Mouse (Mus musculus) neural tube, embryonic 12.5 days (tissue): ENCODE measurements around the gene Zfp618. TPM values are rescaled to one million over a fixed set of nuclear protein-coding genes. Genes with fewer than 3 reads are reported as not detected.
A peak's percentile ranks its signal among the peaks of the same experiment; 100 is the strongest.

Experiments used
- ATAC-seq: fragments of 200-750 bp; cut with Nextera tagmentation; 2 replicates; pipeline ENCODE4 v1.8.0; 2017; ENCODE audit warnings: low read depth, mild to moderate bottlenecking, moderate TSS enrichment, moderate library complexity; ENCODE audit not compliant: low FRiP score
- H3K27ac ChIP-seq: fragments of 300-500 bp; sonication (generic); 2 replicates; pipeline ENCODE4 v1.5.1; 2016
- H3K27me3 ChIP-seq: fragments of 300-500 bp; sonication (generic); replicated peaks from 2 replicates; pipeline ENCODE4 v1.6.1; 2016; ENCODE audit warnings: mild to moderate bottlenecking
- H3K36me3 ChIP-seq: fragments of 300-500 bp; sonication (generic); 2 replicates; pipeline ENCODE4 v1.6.1; 2016; ENCODE audit warnings: mild to moderate bottlenecking
- H3K4me1 ChIP-seq: fragments of 300-500 bp; sonication (generic); 2 replicates; pipeline ENCODE4 v1.6.1; 2016
- H3K4me2 ChIP-seq: fragments of 300-500 bp; sonication (generic); replicated peaks from 2 replicates; pipeline ENCODE4 v1.6.1; 2016; ENCODE audit warnings: mild to moderate bottlenecking
- H3K4me3 ChIP-seq: fragments of 300-500 bp; sonication (generic); 2 replicates; pipeline ENCODE4 v1.5.1; 2016
- H3K9ac ChIP-seq: fragments of 300-500 bp; sonication (generic); 2 replicates; pipeline ENCODE4 v1.6.1; 2016; ENCODE audit warnings: mild to moderate bottlenecking
- H3K9me3 ChIP-seq: fragments of 300-500 bp; sonication (generic); 2 replicates; pipeline ENCODE4 v1.6.1; 2016; ENCODE audit warnings: mild to moderate bottlenecking
- WGBS: fragments of 180-500 bp; shearing (Covaris S2); methylation state at CpG from one replicate; pipeline ENCODE4 v1.1.7; 2016; 5-methylcytosine and 5-hydroxymethylcytosine counted together
- polyA plus RNA-seq: library from polyadenylated mRNA; unstranded; fragments of >200 nt; fragmentation: Nextera tagmentation; extraction: Ambion mirVana; gene quantifications from 2 replicates; pipeline ENCODE4 v1.2.1, GENCODE M21; 2016

Gene Zfp618
- polyA plus RNA-seq, 1 experiment from 2014 or later: 46.7 TPM

DNA sequence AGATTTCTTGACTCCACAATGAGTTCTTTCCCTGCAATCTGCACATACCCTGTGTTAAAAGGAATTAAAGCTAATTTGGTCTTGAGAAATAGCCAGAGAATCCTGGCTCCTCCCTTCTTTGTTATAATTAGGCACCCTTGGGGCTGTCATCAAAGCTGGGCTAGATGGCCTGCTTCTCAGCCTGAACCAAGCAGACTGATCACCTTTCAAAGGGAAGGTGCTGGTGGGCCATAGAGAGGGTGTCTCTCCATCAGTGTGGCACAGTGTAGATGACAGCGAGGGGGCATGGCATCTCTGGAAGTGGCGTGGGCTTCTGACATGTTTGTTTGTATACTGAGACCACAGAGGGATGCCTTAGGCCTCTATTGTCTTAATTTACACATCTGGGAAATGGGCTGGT, 9.5 kb downstream of the Zfp618 start:
- no peak for ATAC-seq
- Histone ChIP-seq H3K4me3 (no peak overlapping the region), H3K4me2 (no peak overlapping the region), H3K9ac (no peak overlapping the region), H3K9me3 (no peaks in the 10 kb centered on the region), H3K27me3 (no peaks in the 10 kb centered on the region), H3K4me1 (peaks cover 39% of the 10 kb centered on the region), H3K27ac (no peak overlapping the region), H3K36me3 (no peaks in the 10 kb centered on the region)
- 88% methylated on average over 2 of the region's 2 CpGs for WGBS

DNA sequence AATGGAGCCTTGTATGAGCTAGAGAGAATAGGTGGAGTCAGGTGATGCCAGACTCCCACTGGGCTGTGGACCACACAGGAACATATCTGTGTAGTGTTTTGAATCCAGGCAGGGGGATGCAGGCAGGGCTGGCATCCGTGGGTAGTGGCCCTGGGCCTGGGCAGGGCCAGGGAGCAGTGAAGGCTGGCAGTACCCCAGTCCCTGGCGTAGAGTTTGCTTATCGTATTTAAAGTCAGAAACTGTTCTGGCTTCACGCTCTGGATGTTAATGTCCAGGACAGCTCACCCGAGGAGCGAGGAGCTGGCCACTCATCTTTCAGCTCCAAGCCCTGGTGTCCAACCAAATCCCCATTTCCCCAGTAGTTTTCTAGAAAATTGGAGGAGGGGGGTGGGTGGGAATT, 10.2 kb downstream of the Zfp618 start:
- no peak overlapping the region for H3K4me3 ChIP-seq
- H3K36me3 ChIP-seq: no peaks in the 10 kb centered on the region
- no peak overlapping the region for H3K9ac ChIP-seq
- peaks cover 35% of the 10 kb centered on the region for H3K4me1 ChIP-seq
- no peak for ATAC-seq
- 89% methylated on average over 6 of the region's 6 CpGs for WGBS
- H3K9me3 ChIP-seq: no peaks in the 10 kb centered on the region
- H3K27ac ChIP-seq: no peak overlapping the region
- H3K4me2 ChIP-seq: no peak overlapping the region
- no peaks in the 10 kb centered on the region for H3K27me3 ChIP-seq

DNA sequence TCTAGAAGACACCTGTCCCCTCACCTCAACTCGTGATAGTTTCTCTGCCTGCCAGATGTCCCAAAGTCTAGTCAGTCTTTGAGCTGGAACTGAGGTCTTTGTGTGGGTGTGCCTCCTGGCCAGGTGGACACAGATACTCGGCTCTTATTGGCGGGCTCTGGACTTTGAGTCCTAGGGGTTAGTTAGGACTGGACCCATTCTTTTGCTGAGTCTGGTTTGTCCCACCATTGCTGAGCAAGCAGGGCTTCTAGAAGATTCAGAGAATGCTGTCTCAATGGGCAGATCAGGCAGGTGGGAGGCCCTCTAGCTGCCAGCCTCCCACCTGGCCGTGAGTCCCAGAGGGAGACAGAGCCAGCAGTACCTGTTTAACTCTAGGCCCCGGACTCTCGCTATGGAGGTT, 12.1 kb downstream of the Zfp618 start:
- H3K27ac ChIP-seq: no peak overlapping the region
- no peaks in the 10 kb centered on the region for H3K9me3 ChIP-seq
- no peak for ATAC-seq
- no peaks in the 10 kb centered on the region for H3K27me3 ChIP-seq
- H3K36me3 ChIP-seq: no peaks in the 10 kb centered on the region
- no peak overlapping the region for H3K4me2 ChIP-seq
- H3K4me1 ChIP-seq: peaks cover 28% of the 10 kb centered on the region
- no peak overlapping the region for H3K9ac ChIP-seq
- H3K4me3 ChIP-seq: no peak overlapping the region
- WGBS: 82% methylated on average over 6 of the region's 6 CpGs

- Histone ChIP-seq H3K36me3 (no peaks in the 10 kb centered on the region), H3K4me2 (no peak overlapping the region), H3K9ac (0 out of 2 replicates have a peak overlapping the region, but pooled peaks have one; percentile 8), H3K27me3 (no peaks in the 10 kb centered on the region), H3K27ac (no peak overlapping the region), H3K4me3 (no peak overlapping the region), H3K9me3 (no peaks in the 10 kb centered on the region), H3K4me1 (peaks cover 25% of the 10 kb centered on the region)
- WGBS: 41% methylated on average over 10 of the region's 10 CpGs
- ATAC-seq: peak; percentile 57; the same call in 1 of the 2 replicates
Observed at GRCm38 (mm10) chr4:62978501-62978911, 13.1 kb downstream of the Zfp618 start.

DNA sequence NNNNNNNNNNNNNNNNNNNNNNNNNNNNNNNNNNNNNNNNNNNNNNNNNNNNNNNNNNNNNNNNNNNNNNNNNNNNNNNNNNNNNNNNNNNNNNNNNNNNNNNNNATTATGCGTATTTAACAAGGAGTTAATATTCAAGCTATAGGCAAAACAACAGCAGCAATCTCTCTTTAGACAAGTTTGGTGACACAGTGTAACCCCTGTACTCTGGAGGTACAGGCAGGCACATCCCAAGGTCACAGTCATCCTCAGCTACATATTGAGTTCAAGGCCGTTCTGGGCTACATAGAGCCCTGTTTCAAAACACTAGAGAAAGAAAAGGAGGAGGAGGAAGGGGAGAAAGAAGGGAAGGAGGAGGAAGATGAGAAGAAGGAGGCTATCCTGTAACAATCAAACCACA, 16.2 kb downstream of the Zfp618 start:
- Histone ChIP-seq H3K36me3 (no peaks in the 10 kb centered on the region), H3K9me3 (no peaks in the 10 kb centered on the region), H3K9ac (no peak overlapping the region), H3K27ac (no peak overlapping the region), H3K4me2 (no peak overlapping the region), H3K4me1 (peaks cover 13% of the 10 kb centered on the region), H3K4me3 (no peak overlapping the region), H3K27me3 (no peaks in the 10 kb centered on the region)
- no peak for ATAC-seq
- WGBS: 97% methylated on average over 2 of the region's 2 CpGs

GRCm38 (mm10) chr4:62983556-62983955, 18.2 kb downstream of the Zfp618 start:
- no peak for ATAC-seq
- 95% methylated on average over 5 of the region's 5 CpGs for whole genome bisulfite sequencing
- H3K36me3 ChIP-seq: no peaks in the 10 kb centered on the region

GRCm38 (mm10) chr4:62991336-62991735, 26.0 kb downstream of the Zfp618 start:
- H3K4me1 ChIP-seq: no peaks in the 10 kb centered on the region
- 0 out of 2 replicates have a peak, but pooled peaks cover 8% of the 10 kb centered on the region for H3K9me3 ChIP-seq
- no peaks in the 10 kb centered on the region for H3K27me3 ChIP-seq
- H3K4me3 ChIP-seq: no peak overlapping the region
- H3K36me3 ChIP-seq: peaks cover 3% of the 10 kb centered on the region; the same call in 1 of the 2 replicates
- no peak overlapping the region for H3K4me2 ChIP-seq
- no peak for ATAC-seq
- 85% methylated on average over 11 of the region's 11 CpGs for WGBS
- H3K27ac ChIP-seq: no peak overlapping the region
- H3K9ac ChIP-seq: no peak overlapping the region

More at GRCm38 (mm10) chr4:62983556-62983955, 18.2 kb downstream of the Zfp618 start:
- no peaks in the 10 kb centered on the region for H3K9me3 ChIP-seq
- no peak overlapping the region for H3K4me2 ChIP-seq
- no peak overlapping the region for H3K27ac ChIP-seq
- H3K27me3 ChIP-seq: no peaks in the 10 kb centered on the region
- no peak overlapping the region for H3K9ac ChIP-seq
- no peak overlapping the region for H3K4me3 ChIP-seq
- H3K4me1 ChIP-seq: peaks cover 5% of the 10 kb centered on the region

DNA sequence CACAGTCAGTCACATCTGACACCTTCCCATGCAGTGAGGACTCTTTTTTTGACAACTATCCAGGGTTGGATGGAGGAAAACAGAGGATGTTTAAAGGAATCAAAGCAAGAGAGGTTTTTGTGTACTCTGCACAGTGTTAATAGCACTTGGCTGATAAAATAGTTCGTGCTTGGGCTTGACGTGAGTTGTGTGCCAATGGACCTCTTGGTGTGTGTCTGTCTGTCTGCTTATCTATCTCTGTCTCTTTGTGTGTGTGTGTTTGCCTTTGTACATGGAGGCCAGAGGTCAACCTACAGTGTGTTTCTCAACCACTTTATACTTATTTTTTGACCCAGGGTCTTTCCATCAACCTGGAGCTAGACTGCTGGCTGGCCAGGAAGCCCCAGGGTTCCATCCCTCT, 27.8 kb downstream of the Zfp618 start:
- H3K4me3 ChIP-seq: no peak overlapping the region
- WGBS: 83% methylated on average over 2 of the region's 2 CpGs
- no peak overlapping the region for H3K27ac ChIP-seq
- peaks cover 7% of the 10 kb centered on the region; the same call in 1 of the 2 replicates for H3K36me3 ChIP-seq
- peaks cover 9% of the 10 kb centered on the region for H3K4me1 ChIP-seq
- ATAC-seq: no peak
- no peaks in the 10 kb centered on the region for H3K27me3 ChIP-seq
- no peak overlapping the region for H3K9ac ChIP-seq
- H3K4me2 ChIP-seq: no peak overlapping the region
- H3K9me3 ChIP-seq: 0 out of 2 replicates have a peak, but pooled peaks cover 8% of the 10 kb centered on the region

DNA sequence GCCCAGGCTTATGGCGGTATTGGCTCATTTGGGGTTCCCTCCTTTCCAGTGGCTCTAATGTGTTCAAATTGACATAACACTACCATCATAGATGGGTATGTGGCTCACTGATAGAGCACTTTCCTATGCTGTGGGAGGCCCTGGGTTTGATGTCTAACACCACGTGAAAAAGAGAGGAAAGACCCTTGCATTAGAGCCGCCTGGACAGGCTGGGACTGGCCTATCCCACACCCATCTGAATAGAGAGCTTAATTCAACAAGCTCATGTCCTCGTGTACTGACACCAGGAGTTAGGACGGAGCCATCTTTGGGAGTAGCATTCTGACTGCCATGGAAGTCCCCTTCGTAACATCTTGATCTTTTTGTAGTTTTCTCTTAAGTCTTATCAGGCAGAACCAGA, 32.2 kb downstream of the Zfp618 start:
- no peak overlapping the region for H3K4me3 ChIP-seq
- no peak for ATAC-seq
- no peaks in the 10 kb centered on the region for H3K27me3 ChIP-seq
- no peak overlapping the region for H3K27ac ChIP-seq
- no peak overlapping the region for H3K9ac ChIP-seq
- H3K36me3 ChIP-seq: peaks cover 7% of the 10 kb centered on the region; the same call in 1 of the 2 replicates
- 85% methylated on average over 6 of the region's 6 CpGs for WGBS
- H3K4me2 ChIP-seq: no peak overlapping the region
- 0 out of 2 replicates have a peak, but pooled peaks cover 8% of the 10 kb centered on the region for H3K9me3 ChIP-seq
- H3K4me1 ChIP-seq: peaks cover 32% of the 10 kb centered on the region

GRCm38 (mm10) chr4:62998431-62998835, 33.1 kb downstream of the Zfp618 start:
- 50% methylated on average over 5 of the region's 5 CpGs for WGBS
- Histone ChIP-seq H3K4me1 (peaks cover 32% of the 10 kb centered on the region), H3K4me2 (no peak overlapping the region), H3K9ac (no peak overlapping the region), H3K4me3 (no peak overlapping the region), H3K27ac (no peak overlapping the region), H3K36me3 (peaks cover 7% of the 10 kb centered on the region; the same call in 1 of the 2 replicates), H3K27me3 (no peaks in the 10 kb centered on the region), H3K9me3 (0 out of 2 replicates have a peak, but pooled peaks cover 8% of the 10 kb centered on the region)
- ATAC-seq: peak; percentile 63

GRCm38 (mm10) chr4:62998908-62999307, 33.5 kb downstream of the Zfp618 start:
- Histone ChIP-seq H3K9me3 (0 out of 2 replicates have a peak, but pooled peaks cover 8% of the 10 kb centered on the region), H3K27ac (peak overlapping the region; percentile 4; the same call in 1 of the 2 replicates), H3K9ac (no peak overlapping the region), H3K36me3 (peaks cover 7% of the 10 kb centered on the region; the same call in 1 of the 2 replicates), H3K4me3 (no peak overlapping the region), H3K27me3 (no peaks in the 10 kb centered on the region), H3K4me2 (no peak overlapping the region), H3K4me1 (peaks cover 32% of the 10 kb centered on the region)
- 60% methylated on average over 6 of the region's 6 CpGs for WGBS
- ATAC-seq: peak; percentile 28

GRCm38 (mm10) chr4:62999321-62999720, 33.9 kb downstream of the Zfp618 start:
- Histone ChIP-seq H3K4me3 (no peak overlapping the region), H3K27ac (peak overlapping the region; percentile 4; the same call in 1 of the 2 replicates), H3K9ac (no peak overlapping the region), H3K36me3 (peaks cover 7% of the 10 kb centered on the region; the same call in 1 of the 2 replicates), H3K4me2 (no peak overlapping the region), H3K27me3 (no peaks in the 10 kb centered on the region), H3K4me1 (peaks cover 32% of the 10 kb centered on the region), H3K9me3 (0 out of 2 replicates have a peak, but pooled peaks cover 8% of the 10 kb centered on the region)
- 0 out of 2 replicates have a peak, but pooled peaks have one; percentile 30 for ATAC-seq
- 92% methylated on average over 4 of the region's 4 CpGs for WGBS

- WGBS: 87% methylated on average over 7 of the region's 7 CpGs
- ATAC-seq: no peak
- Histone ChIP-seq H3K4me3 (no peak overlapping the region), H3K4me2 (no peak overlapping the region), H3K27me3 (no peaks in the 10 kb centered on the region), H3K9me3 (0 out of 2 replicates have a peak, but pooled peaks cover 4% of the 10 kb centered on the region), H3K27ac (no peak overlapping the region), H3K36me3 (peaks cover 7% of the 10 kb centered on the region; the same call in 1 of the 2 replicates), H3K4me1 (peaks cover 32% of the 10 kb centered on the region), H3K9ac (no peak overlapping the region)
Observed at GRCm38 (mm10) chr4:62999916-63000315, 34.5 kb downstream of the Zfp618 start.
